Mouse (Mus musculus): Measurements from ENCODE around the gene Gm45261. TPM values are rescaled to one million over a fixed set of nuclear protein-coding genes. Genes with fewer than 3 reads are reported as not detected.

The Gm45261 gene
- polyA plus RNA-seq (2012; rRNA removed) (not detected in 2 replicates), polyA plus RNA-seq (2014; fragmentation: Nextera tagmentation; extraction: Ambion mirVana) (not detected in 2 replicates)

- DNase-seq (ENCODE audit: low spot score) (no peak), ATAC-seq (ENCODE audit: low FRiP score, low read depth) (no peak)
- H3K9ac ChIP-seq (ENCODE audit: low read depth, low read length, severe bottlenecking), result no peak within 1 kb of the TSS
- no peaks in the 10 kb centered on the region for H3K4me1 ChIP-seq (ENCODE audit: control insufficient read depth, insufficient read depth, low read length)
- no peak within 1 kb of the TSS for H3K4me3 ChIP-seq (replicated peaks; ENCODE audit: low read length)
- H3K27ac ChIP-seq (replicated peaks; ENCODE audit: low read depth, low read length), result no peak within 1 kb of the TSS
- H3K9me3 ChIP-seq (ENCODE audit: control insufficient read depth, low read length), result no peaks in the 10 kb centered on the region
- 85% methylated on average over 6 of the region's 6 CpGs for WGBS
- no peak for TF ChIP-seq POLR2A (IDR thresholded peaks at IDR 0.05; ENCODE audit: borderline replicate concordance, extremely low read depth, insufficient read depth, insufficient read length)
- no peaks in the 10 kb centered on the region for H3K27me3 ChIP-seq (ENCODE audit: control insufficient read depth, insufficient read depth, low read length)
- H3K36me3 ChIP-seq (ENCODE audit: control insufficient read depth, insufficient read depth, low read length), result no peaks in the 10 kb centered on the region
- no peak within 1 kb of the TSS for H3K4me2 ChIP-seq (replicated peaks; ENCODE audit: low read depth, low read length, severe bottlenecking)
Measured at GRCm38 (mm10) chr1:80461348-80461747, at the start of gene Gm45261. Gene Gm45261 (minus strand): TSS chr1:80461448.

- H3K4me3 ChIP-seq (replicated peaks; ENCODE audit: low read length), result no peak overlapping the region
- ATAC-seq (ENCODE audit: low FRiP score, low read depth) (no peak), DNase-seq (ENCODE audit: low spot score) (no peak)
- no peaks in the 10 kb centered on the region; the same call in 1 of the 2 replicates for H3K4me1 ChIP-seq (ENCODE audit: control insufficient read depth, insufficient read depth, low read length)
- H3K36me3 ChIP-seq (ENCODE audit: control insufficient read depth, insufficient read depth, low read length), result no peaks in the 10 kb centered on the region
- no peak overlapping the region for H3K9ac ChIP-seq (ENCODE audit: low read depth, low read length, severe bottlenecking)
- no peak overlapping the region for H3K27ac ChIP-seq (replicated peaks; ENCODE audit: low read depth, low read length)
- H3K27me3 ChIP-seq (ENCODE audit: control insufficient read depth, insufficient read depth, low read length), result no peaks in the 10 kb centered on the region
- no peak overlapping the region for H3K4me2 ChIP-seq (replicated peaks; ENCODE audit: low read depth, low read length, severe bottlenecking)
- no peaks in the 10 kb centered on the region for H3K9me3 ChIP-seq (ENCODE audit: control insufficient read depth, low read length)
- TF ChIP-seq POLR2A (IDR thresholded peaks at IDR 0.05; ENCODE audit: borderline replicate concordance, extremely low read depth, insufficient read depth, insufficient read length), result no peak
- 82% methylated on average over 2 of the region's 2 CpGs for WGBS
Measured at GRCm38 (mm10) chr1:80504757-80505156, 43.5 kb upstream of the Gm45261 start.

GRCm38 (mm10) chr1:80504081-80504480, 42.8 kb upstream of the Gm45261 start:
- Histone ChIP-seq H3K4me1 (ENCODE audit: control insufficient read depth, insufficient read depth, low read length) (no peaks in the 10 kb centered on the region; the same call in 1 of the 2 replicates), H3K9me3 (ENCODE audit: control insufficient read depth, low read length) (no peaks in the 10 kb centered on the region), H3K27ac (replicated peaks; ENCODE audit: low read depth, low read length) (no peak overlapping the region), H3K27me3 (ENCODE audit: control insufficient read depth, insufficient read depth, low read length) (no peaks in the 10 kb centered on the region), H3K9ac (ENCODE audit: low read depth, low read length, severe bottlenecking) (no peak overlapping the region), H3K4me3 (replicated peaks; ENCODE audit: low read length) (no peak overlapping the region), H3K36me3 (ENCODE audit: control insufficient read depth, insufficient read depth, low read length) (no peaks in the 10 kb centered on the region), H3K4me2 (replicated peaks; ENCODE audit: low read depth, low read length, severe bottlenecking) (no peak overlapping the region)
- ATAC-seq (ENCODE audit: low FRiP score, low read depth), result no peak
- DNase-seq (ENCODE audit: low spot score), result no peak
- TF ChIP-seq POLR2A (IDR thresholded peaks at IDR 0.05; ENCODE audit: borderline replicate concordance, extremely low read depth, insufficient read depth, insufficient read length), result no peak
- 94% methylated on average over 4 of the region's 4 CpGs for WGBS

GRCm38 (mm10) chr1:80502456-80503165, 41.4 kb upstream of the Gm45261 start:
- TF ChIP-seq POLR2A (IDR thresholded peaks at IDR 0.05; ENCODE audit: borderline replicate concordance, extremely low read depth, insufficient read depth, insufficient read length), result no peak

GRCm38 (mm10) chr1:80499264-80499663, 38.0 kb upstream of the Gm45261 start:
- Histone ChIP-seq H3K27me3 (ENCODE audit: control insufficient read depth, insufficient read depth, low read length) (no peaks in the 10 kb centered on the region), H3K4me3 (replicated peaks; ENCODE audit: low read length) (no peak overlapping the region), H3K36me3 (ENCODE audit: control insufficient read depth, insufficient read depth, low read length) (no peaks in the 10 kb centered on the region), H3K9me3 (ENCODE audit: control insufficient read depth, low read length) (no peaks in the 10 kb centered on the region), H3K4me2 (replicated peaks; ENCODE audit: low read depth, low read length, severe bottlenecking) (no peak overlapping the region), H3K4me1 (ENCODE audit: control insufficient read depth, insufficient read depth, low read length) (no peaks in the 10 kb centered on the region; the same call in 1 of the 2 replicates), H3K9ac (ENCODE audit: low read depth, low read length, severe bottlenecking) (no peak overlapping the region), H3K27ac (replicated peaks; ENCODE audit: low read depth, low read length) (no peak overlapping the region)
- no peak for TF ChIP-seq POLR2A (IDR thresholded peaks at IDR 0.05; ENCODE audit: borderline replicate concordance, extremely low read depth, insufficient read depth, insufficient read length)
- ATAC-seq (ENCODE audit: low FRiP score, low read depth) (no peak), DNase-seq (ENCODE audit: low spot score) (no peak)
- 84% methylated on average over 7 of the region's 7 CpGs for WGBS

More at GRCm38 (mm10) chr1:80502456-80503165, 41.4 kb upstream of the Gm45261 start:
- Histone ChIP-seq H3K27me3 (ENCODE audit: control insufficient read depth, insufficient read depth, low read length) (no peaks in the 10 kb centered on the region), H3K27ac (replicated peaks; ENCODE audit: low read depth, low read length) (no peak overlapping the region), H3K36me3 (ENCODE audit: control insufficient read depth, insufficient read depth, low read length) (no peaks in the 10 kb centered on the region), H3K4me3 (replicated peaks; ENCODE audit: low read length) (no peak overlapping the region), H3K4me1 (ENCODE audit: control insufficient read depth, insufficient read depth, low read length) (no peaks in the 10 kb centered on the region; the same call in 1 of the 2 replicates), H3K9me3 (ENCODE audit: control insufficient read depth, low read length) (no peaks in the 10 kb centered on the region), H3K4me2 (replicated peaks; ENCODE audit: low read depth, low read length, severe bottlenecking) (no peak overlapping the region), H3K9ac (ENCODE audit: low read depth, low read length, severe bottlenecking) (no peak overlapping the region)
- 84% methylated on average over 9 of the region's 9 CpGs for WGBS
- ATAC-seq (ENCODE audit: low FRiP score, low read depth), result no peak
- no peak for DNase-seq (ENCODE audit: low spot score)
